Mouse (Mus musculus) midbrain, embryonic 16.5 days (tissue): Measurements from ENCODE around the gene Gm3029. TPM values are rescaled to one million over a fixed set of nuclear protein-coding genes. Genes with fewer than 3 reads are reported as not detected.
"Not testable (repeated sequence)": the region's sequence is repeated elsewhere in the genome, so short reads cannot be mapped to it uniquely, and the experiment has no call there.

Source experiments
- ATAC-seq: fragments of 200-750 bp; cut with Nextera tagmentation; 2 replicates; pipeline ENCODE4 v1.8.0; 2017; ENCODE audit warnings: moderate TSS enrichment
- H3K27ac ChIP-seq: fragments of 300-500 bp; sonication (generic); 2 replicates; pipeline ENCODE4 v1.5.1; 2014; ENCODE audit warnings: mild to moderate bottlenecking, low read length, mixed read lengths
- H3K27me3 ChIP-seq: fragments of 300-500 bp; sonication (generic); 2 replicates; pipeline ENCODE4 v1.6.1; 2014; ENCODE audit warnings: low read depth, low read length, mixed read lengths; ENCODE audit not compliant: control insufficient read depth, insufficient read depth
- H3K36me3 ChIP-seq: fragments of 300-500 bp; sonication (generic); 2 replicates; pipeline ENCODE4 v1.6.1; 2014; ENCODE audit warnings: mild to moderate bottlenecking, low read length, moderate library complexity, mixed read lengths; ENCODE audit not compliant: control insufficient read depth, insufficient read depth
- H3K4me1 ChIP-seq: fragments of 300-500 bp; sonication (generic); 2 replicates; pipeline ENCODE4 v1.6.1; 2014; ENCODE audit warnings: mild to moderate bottlenecking, low read length, mixed read lengths; ENCODE audit not compliant: control insufficient read depth, insufficient read depth
- H3K4me2 ChIP-seq: fragments of 300-500 bp; sonication (generic); 2 replicates; pipeline ENCODE4 v1.6.1; 2014; ENCODE audit warnings: mild to moderate bottlenecking, low read length, mixed read lengths
- H3K4me3 ChIP-seq: fragments of 300-500 bp; sonication (generic); 2 replicates; pipeline ENCODE4 v1.5.1; 2014; ENCODE audit warnings: low read depth, mild to moderate bottlenecking, low read length, moderate library complexity, mixed read lengths
- H3K9ac ChIP-seq: fragments of 300-500 bp; sonication (generic); 2 replicates; pipeline ENCODE4 v1.6.1; 2014; ENCODE audit warnings: low read depth, low read length, mixed read lengths
- H3K9me3 ChIP-seq: fragments of 300-500 bp; sonication (generic); replicated peaks from 2 replicates; pipeline ENCODE4 v1.6.1; 2014; ENCODE audit warnings: mild to moderate bottlenecking, low read length, mixed read lengths; ENCODE audit not compliant: control insufficient read depth, poor library complexity, severe bottlenecking
- WGBS: fragments of 180-500 bp; shearing (Covaris S2); extraction: QIAGEN DNeasy Blood & Tissue Kit; methylation state at CpG from one replicate; pipeline ENCODE4 v1.1.7; 2014; 5-methylcytosine and 5-hydroxymethylcytosine counted together
- polyA plus RNA-seq: library from polyadenylated mRNA; unstranded; fragments of >200 nt; fragmentation: Nextera tagmentation; extraction: Ambion mirVana; gene quantifications from 2 replicates; pipeline ENCODE4 v1.2.1, GENCODE M21; 2015

Gm3029 gene
- polyA plus RNA-seq: not detected in 2 replicates

- H3K9ac ChIP-seq, H3K27me3 ChIP-seq, H3K4me1 ChIP-seq, ATAC-seq, H3K9me3 ChIP-seq, H3K4me3 ChIP-seq, H3K4me2 ChIP-seq, H3K27ac ChIP-seq, H3K36me3 ChIP-seq: not testable (repeated sequence)
- WGBS: 60% methylated on average over 1 of the region's 2 CpGs
Measured at GRCm38 (mm10) chr14:3931456-3931855, at the start of gene Gm3029. Gene Gm3029, plus strand, starts transcription at chr14:3931756.

DNA sequence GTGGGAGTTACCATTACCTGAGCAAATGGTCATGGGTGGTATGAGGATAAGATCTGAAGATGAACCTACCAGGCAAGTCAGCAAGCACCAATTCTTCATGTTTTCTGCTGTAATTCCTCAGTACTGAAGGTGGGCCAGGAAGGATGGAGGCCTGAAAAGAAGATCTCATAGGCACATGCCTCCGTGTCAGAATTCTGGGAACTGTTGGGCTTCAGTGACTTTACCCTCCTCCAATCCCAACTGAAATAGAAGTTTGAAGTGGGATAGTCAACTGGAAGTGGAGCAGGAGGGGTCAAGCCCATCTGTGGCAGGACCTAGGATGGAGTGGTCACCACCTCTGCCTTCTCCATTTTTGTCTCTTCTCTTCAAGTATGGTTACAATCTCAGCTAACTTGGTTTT is 47.7 kb upstream of the Gm3029 start, which contains the start of gene Gm2916:
Gene Gm2916, plus strand, starts transcription at position 301 of the 400 bp plus-strand sequence.
- not testable (repeated sequence) for H3K36me3 ChIP-seq, H3K9ac ChIP-seq, H3K9me3 ChIP-seq, ATAC-seq, H3K4me1 ChIP-seq, H3K27me3 ChIP-seq, H3K27ac ChIP-seq, H3K4me2 ChIP-seq, H3K4me3 ChIP-seq
- no CpG with 5 or more reads among the region's 1 CpGs for WGBS

- H3K4me3 ChIP-seq, ATAC-seq, H3K27ac ChIP-seq, H3K36me3 ChIP-seq, H3K9ac ChIP-seq, H3K4me2 ChIP-seq, H3K27me3 ChIP-seq, H3K4me1 ChIP-seq, H3K9me3 ChIP-seq: not testable (repeated sequence)
- no CpG with 5 or more reads among the region's 2 CpGs for WGBS
Measured at GRCm38 (mm10) chr14:3963247-3963646, 31.7 kb downstream of the Gm3029 start, which contains the start of gene Gm3095. Gene Gm3095, plus strand, starts transcription at chr14:3963547.

Other genes starting within 250 kb of the Gm3029 start
- not detected in 2 replicates for gene Gm3043, start 243.0 kb upstream of the Gm3029 start, polyA plus RNA-seq
- gene Gm3002, start 121.7 kb upstream of the Gm3029 start, polyA plus RNA-seq: 5.2 and 7.2 TPM in 2 replicates
- gene Gm3033, start 85.5 kb upstream of the Gm3029 start, polyA plus RNA-seq: 0.93 TPM in 1 of 2 replicates, not detected in the other
- gene Gm2916, start 47.6 kb upstream of the Gm3029 start, polyA plus RNA-seq: not detected in 2 replicates
- 2.4 and 2.5 TPM in 2 replicates for gene Gm3095, start 31.8 kb downstream of the Gm3029 start, polyA plus RNA-seq
- not detected in 2 replicates for gene Gm3099, start 66.6 kb downstream of the Gm3029 start, polyA plus RNA-seq
- gene Gm5796, start 92.2 kb downstream of the Gm3029 start, polyA plus RNA-seq: 3.6 and 5.7 TPM in 2 replicates
- not detected in 2 replicates for gene Gm3115, start 152.4 kb downstream of the Gm3029 start, polyA plus RNA-seq
- gene Gm8108, start 178.8 kb downstream of the Gm3029 start, polyA plus RNA-seq: 7.0 and 7.3 TPM in 2 replicates
- gene Gm3127, start 233.3 kb downstream of the Gm3029 start, polyA plus RNA-seq: not detected in 2 replicates